Mouse (Mus musculus): ENCODE results near the gene Trir.

- TF ChIP-seq POLR2A (IDR thresholded peaks at IDR 0.05; ENCODE audit: low read depth, low read length) (no peak), CTCF (IDR thresholded peaks at IDR 0.05; ENCODE audit: extremely low read depth, insufficient read length, insufficient replicate concordance, low read depth, low read length) (no peak)
These were observed 10.2 kb downstream of the Trir start, which contains the start of gene Tnpo2 for GRCm38 (mm10) chr8:85036718-85037365.
